Mouse (Mus musculus): Measurements from ENCODE around the gene Rai14. TPM values are rescaled to one million over a fixed set of nuclear protein-coding genes. Genes with fewer than 3 reads are reported as not detected.
A peak's percentile ranks its signal among the peaks of the same experiment; 100 is the strongest.

Rai14 gene
- polyA plus RNA-seq, 1 experiment from 2014 or later = 4.6 TPM

DNA sequence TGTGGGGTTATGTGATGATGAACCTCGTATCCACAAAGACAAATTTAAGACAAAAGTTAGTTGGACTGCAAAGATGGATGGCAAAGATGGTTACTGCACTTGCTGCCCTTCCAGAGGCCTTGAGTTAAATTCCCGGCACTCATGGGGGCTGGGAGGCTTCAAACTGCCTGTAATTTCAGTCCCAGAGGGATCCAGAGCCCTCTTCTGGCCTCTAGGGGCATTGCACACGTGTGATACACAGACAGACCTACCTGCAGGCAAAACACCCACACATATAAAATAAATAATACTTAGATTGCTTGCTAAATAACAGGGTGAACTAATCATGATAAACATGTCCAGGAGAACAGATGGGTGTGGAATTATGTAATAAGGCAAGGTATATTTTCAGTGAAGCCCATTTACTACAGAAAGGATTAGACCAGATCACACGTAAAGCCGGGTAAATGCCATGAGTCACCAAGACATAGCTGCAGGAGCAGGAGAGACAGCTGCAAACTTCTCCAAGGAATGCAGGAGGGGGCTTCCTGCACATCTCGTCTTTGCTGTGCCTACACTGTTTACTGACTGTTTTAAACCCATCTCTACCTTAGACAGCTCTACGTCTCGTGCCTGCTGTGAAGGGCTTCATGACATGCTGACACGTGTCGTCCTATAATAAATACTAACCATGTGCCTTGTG, 5.7 kb downstream of the Rai14 start:
- Histone ChIP-seq H3K4me2 (no peak overlapping the region), H3K4me1 (replicated peaks) (peaks cover 6% of the 10 kb centered on the region; the same call in 1 of the 2 replicates), H3K4me3 (replicated peaks) (no peak overlapping the region), H3K36me3 (replicated peaks) (no peaks in the 10 kb centered on the region), H3K27ac (replicated peaks) (no peak overlapping the region), H3K9ac (no peak overlapping the region), H3K9me3 (replicated peaks) (no peaks in the 10 kb centered on the region), H3K27me3 (peaks cover 16% of the 10 kb centered on the region)
- no peak for ATAC-seq (ENCODE audit: insufficient read depth)
- WGBS (ENCODE audit: insufficient replicate concordance) = 71% methylated on average over 10 of the region's 10 CpGs

DNA sequence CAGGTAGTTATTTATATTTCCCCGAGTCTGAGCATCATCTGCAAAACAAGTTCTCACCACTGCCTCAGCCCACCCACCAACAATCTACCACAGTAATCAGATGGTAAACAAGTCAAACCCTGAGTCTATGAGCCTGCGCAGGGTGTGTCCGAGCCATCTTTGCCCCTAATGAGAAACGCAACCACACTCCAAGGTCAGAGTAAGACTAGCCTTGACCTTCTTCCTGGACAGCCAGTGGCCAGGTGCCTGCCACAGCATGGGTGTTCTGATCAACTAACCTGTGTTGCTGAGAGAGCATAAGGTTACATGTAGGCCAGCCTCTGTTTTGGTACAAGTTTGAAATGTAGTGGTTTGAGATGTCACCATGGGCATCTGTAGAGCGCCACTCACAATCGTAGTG, 7.3 kb downstream of the Rai14 start:
- H3K4me1 ChIP-seq (replicated peaks) = no peaks in the 10 kb centered on the region; the same call in 1 of the 2 replicates
- no peaks in the 10 kb centered on the region for H3K9me3 ChIP-seq (replicated peaks)
- H3K9ac ChIP-seq = no peak overlapping the region
- H3K4me3 ChIP-seq (replicated peaks) = no peak overlapping the region
- ATAC-seq (ENCODE audit: insufficient read depth) = no peak
- WGBS (ENCODE audit: insufficient replicate concordance) = 75% methylated on average over 6 of the region's 6 CpGs
- H3K4me2 ChIP-seq = no peak overlapping the region
- H3K36me3 ChIP-seq (replicated peaks) = no peaks in the 10 kb centered on the region
- H3K27me3 ChIP-seq = no peaks in the 10 kb centered on the region
- no peak overlapping the region for H3K27ac ChIP-seq (replicated peaks)

DNA sequence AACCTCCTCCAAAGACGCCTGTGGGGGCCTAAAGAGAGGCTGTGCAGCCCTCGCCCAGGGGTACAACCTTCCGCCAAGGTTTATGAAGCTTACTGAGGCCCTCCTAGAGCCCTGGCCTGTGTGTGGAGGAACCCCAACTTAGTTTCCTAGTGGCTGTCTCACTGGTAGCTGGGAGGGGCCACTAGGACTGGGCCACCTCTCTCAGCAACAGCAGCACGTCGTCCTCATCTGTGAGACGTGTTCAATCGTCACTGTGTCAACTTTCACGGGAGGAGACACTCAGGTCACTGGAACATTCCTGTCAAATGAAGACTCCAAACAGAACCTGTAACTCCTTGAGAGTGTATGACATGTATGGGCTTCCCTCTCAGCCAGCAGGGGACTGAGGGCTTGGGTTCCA, 8.0 kb downstream of the Rai14 start:
- Histone ChIP-seq H3K9me3 (replicated peaks) (no peaks in the 10 kb centered on the region), H3K9ac (no peak overlapping the region), H3K4me3 (replicated peaks) (no peak overlapping the region), H3K4me2 (no peak overlapping the region), H3K27me3 (no peaks in the 10 kb centered on the region), H3K27ac (replicated peaks) (no peak overlapping the region), H3K4me1 (replicated peaks) (no peaks in the 10 kb centered on the region), H3K36me3 (replicated peaks) (no peaks in the 10 kb centered on the region)
- no peak for ATAC-seq (ENCODE audit: insufficient read depth)
- WGBS (ENCODE audit: insufficient replicate concordance) = 69% methylated on average over 8 of the region's 8 CpGs

DNA sequence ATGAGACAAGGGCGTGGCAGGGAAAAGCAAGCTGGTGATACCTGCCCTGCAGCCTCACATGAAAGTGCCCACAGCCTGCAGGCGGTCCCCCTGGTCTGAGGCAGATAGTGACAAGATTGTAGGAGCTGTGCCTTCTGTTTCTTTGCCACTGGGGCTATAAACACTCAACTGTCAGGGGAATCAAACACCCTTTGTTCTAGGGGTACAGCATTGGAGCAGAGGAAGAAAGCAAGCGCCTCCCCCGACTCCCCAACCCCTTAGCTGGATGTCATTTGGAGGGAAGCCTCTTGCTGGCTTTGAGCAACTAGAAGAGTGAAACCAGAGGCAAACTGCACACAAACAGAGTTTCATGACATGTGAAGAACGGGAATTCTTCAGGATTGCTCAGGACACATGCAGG, 8.7 kb downstream of the Rai14 start:
- H3K36me3 ChIP-seq (replicated peaks) = no peaks in the 10 kb centered on the region
- no peaks in the 10 kb centered on the region for H3K27me3 ChIP-seq
- ATAC-seq (ENCODE audit: insufficient read depth) = no peak
- 59% methylated on average over 5 of the region's 5 CpGs for WGBS (ENCODE audit: insufficient replicate concordance)
- no peak overlapping the region for H3K4me2 ChIP-seq
- H3K4me1 ChIP-seq (replicated peaks) = no peaks in the 10 kb centered on the region
- no peak overlapping the region for H3K4me3 ChIP-seq (replicated peaks)
- H3K9me3 ChIP-seq (replicated peaks) = no peaks in the 10 kb centered on the region
- H3K9ac ChIP-seq = no peak overlapping the region
- no peak overlapping the region for H3K27ac ChIP-seq (replicated peaks)

DNA sequence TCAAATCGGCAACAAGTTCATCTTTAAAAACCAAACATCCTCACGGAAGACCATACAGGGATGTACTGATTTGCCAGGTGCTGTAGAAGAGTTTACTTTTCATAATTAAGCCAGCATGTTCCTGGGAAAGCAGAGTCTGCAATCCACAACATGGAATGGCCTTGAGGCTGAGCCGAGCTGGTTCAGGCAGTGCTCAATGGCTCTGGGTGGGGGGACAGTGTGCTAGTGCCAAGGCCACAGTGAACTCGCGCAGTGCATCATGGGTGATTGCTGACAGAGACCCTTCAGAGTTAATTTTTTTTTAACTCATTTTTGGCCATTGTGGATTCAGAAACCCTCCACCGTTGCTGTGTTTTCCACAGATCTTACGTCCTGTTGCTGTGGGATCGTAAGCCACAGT, 10.1 kb downstream of the Rai14 start:
- Histone ChIP-seq H3K27me3 (no peaks in the 10 kb centered on the region), H3K9ac (no peak overlapping the region), H3K4me3 (replicated peaks) (no peak overlapping the region), H3K9me3 (replicated peaks) (no peaks in the 10 kb centered on the region), H3K4me2 (no peak overlapping the region), H3K27ac (replicated peaks) (no peak overlapping the region), H3K4me1 (replicated peaks) (no peaks in the 10 kb centered on the region), H3K36me3 (replicated peaks) (no peaks in the 10 kb centered on the region)
- 81% methylated on average over 8 of the region's 8 CpGs for WGBS (ENCODE audit: insufficient replicate concordance)
- no peak for ATAC-seq (ENCODE audit: insufficient read depth)

DNA sequence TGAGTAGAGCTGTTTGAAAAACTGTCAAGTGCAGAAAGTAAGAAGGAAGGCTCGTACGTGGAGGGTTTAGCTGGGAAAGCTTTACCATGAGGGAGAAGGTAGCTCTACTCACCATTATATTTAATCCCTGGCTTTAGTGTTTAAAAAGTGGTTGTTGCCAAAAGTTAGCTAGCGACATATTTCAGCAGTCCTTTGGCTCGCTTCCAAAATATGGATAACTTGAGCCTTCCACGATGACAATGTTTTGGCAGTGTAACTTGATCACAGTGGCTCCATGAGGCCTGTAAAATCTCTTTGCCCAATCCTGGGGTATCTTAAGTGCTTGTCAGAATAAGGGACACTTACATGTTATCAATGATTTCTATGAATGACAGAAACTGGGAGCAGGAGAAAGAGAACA, 12.9 kb downstream of the Rai14 start:
- Histone ChIP-seq H3K36me3 (replicated peaks) (no peaks in the 10 kb centered on the region), H3K27me3 (no peaks in the 10 kb centered on the region), H3K9me3 (replicated peaks) (no peaks in the 10 kb centered on the region), H3K9ac (no peak overlapping the region), H3K4me3 (replicated peaks) (no peak overlapping the region), H3K4me1 (replicated peaks) (no peaks in the 10 kb centered on the region), H3K4me2 (no peak overlapping the region), H3K27ac (replicated peaks) (no peak overlapping the region)
- 68% methylated on average over 5 of the region's 5 CpGs for WGBS (ENCODE audit: insufficient replicate concordance)
- no peak for ATAC-seq (ENCODE audit: insufficient read depth)

DNA sequence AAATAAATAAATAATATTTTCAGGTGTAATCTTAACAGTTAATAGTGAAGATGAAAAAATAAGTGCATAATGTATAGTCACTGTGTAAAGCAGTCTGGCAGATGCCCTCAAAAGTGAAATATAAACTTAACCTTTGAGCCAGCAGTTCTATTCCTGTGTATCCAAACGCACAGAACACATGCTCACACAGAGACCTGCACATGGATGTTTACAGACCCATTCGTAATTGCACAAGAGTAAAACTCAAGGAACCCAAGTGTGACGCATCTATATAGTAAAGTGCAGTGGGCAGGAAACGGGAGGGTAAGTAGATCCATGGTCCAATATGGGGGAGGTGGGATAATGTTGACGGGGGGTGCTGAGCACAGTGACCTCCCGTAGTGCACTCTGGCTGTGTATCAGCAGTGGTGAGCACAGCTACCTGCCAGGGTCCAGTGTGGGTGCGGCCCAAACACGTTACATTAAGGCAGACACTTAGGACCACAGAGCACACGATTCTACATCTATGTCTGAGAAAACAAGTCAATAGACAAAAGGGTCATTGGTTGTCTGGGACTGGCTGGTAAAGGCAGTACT, 13.4 kb downstream of the Rai14 start:
- H3K4me2 ChIP-seq = no peak overlapping the region
- no peaks in the 10 kb centered on the region for H3K27me3 ChIP-seq
- H3K4me3 ChIP-seq (replicated peaks) = no peak overlapping the region
- 0 out of 2 replicates have a peak, but pooled peaks have one; percentile 28 for ATAC-seq (ENCODE audit: insufficient read depth)
- no peak overlapping the region for H3K9ac ChIP-seq
- no peak overlapping the region for H3K27ac ChIP-seq (replicated peaks)
- no peaks in the 10 kb centered on the region for H3K4me1 ChIP-seq (replicated peaks)
- no peaks in the 10 kb centered on the region for H3K36me3 ChIP-seq (replicated peaks)
- H3K9me3 ChIP-seq (replicated peaks) = no peaks in the 10 kb centered on the region
- 69% methylated on average over 9 of the region's 9 CpGs for WGBS (ENCODE audit: insufficient replicate concordance)

DNA sequence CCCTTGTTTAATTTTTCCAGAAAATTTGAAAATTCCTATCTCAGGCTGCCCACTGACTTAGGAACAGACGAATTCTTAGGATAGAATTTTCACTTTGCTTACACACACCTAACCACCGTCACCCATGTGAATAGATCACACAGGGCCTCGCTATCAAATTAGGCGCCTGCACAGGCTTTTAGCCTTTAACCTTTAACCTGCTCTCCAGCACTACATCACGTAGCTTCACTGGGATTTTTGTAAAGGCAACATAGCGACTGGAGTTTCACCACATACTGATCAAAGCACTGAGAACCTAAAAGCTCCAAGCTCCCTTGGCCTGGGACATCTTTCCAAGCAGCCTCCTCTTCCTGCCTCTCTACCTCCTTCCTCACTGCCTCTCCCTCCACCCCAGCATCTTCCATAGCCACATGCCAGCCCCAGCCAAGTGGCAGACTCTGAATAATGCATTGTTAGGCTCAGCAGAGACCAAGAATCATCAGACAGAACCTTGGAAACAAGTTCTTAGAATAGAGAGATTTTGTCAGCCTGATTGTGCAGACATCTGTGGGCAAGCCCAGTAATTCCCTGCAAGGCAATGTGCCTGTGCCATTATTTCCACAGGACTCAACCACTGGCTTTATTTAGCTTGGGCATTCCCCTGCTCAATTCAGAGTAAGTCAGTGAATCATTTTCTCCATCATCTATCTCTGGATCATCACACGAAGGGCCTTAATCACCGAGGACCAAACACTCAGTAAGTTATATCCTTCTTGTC, 17.8 kb downstream of the Rai14 start:
- no peaks in the 10 kb centered on the region for H3K4me1 ChIP-seq (replicated peaks)
- H3K9ac ChIP-seq = no peak overlapping the region
- no peak overlapping the region for H3K4me2 ChIP-seq
- H3K27me3 ChIP-seq = no peaks in the 10 kb centered on the region
- H3K4me3 ChIP-seq (replicated peaks) = no peak overlapping the region
- no peaks in the 10 kb centered on the region for H3K36me3 ChIP-seq (replicated peaks)
- H3K27ac ChIP-seq (replicated peaks) = no peak overlapping the region
- WGBS (ENCODE audit: insufficient replicate concordance) = 58% methylated on average over 8 of the region's 8 CpGs
- no peaks in the 10 kb centered on the region for H3K9me3 ChIP-seq (replicated peaks)
- peak; percentile 34; the same call in 1 of the 2 replicates for ATAC-seq (ENCODE audit: insufficient read depth)

DNA sequence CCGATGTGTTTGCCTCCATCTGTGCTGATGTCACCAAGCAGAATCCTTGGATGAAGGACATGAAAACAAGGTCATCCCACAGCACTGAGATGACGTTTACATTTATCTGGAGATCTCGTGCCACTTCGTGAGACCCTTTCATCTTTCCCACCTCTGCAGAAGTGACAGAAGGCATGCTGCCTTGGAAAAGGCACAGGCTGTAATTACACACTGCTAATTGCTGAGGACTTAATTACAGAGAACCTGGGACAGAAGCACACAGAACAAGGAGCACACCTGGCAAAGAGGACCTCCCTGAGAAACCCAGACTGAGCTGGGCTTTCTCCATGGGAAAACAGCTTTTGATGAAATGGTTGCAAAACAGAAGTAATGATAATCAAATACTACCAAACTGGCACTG, 21.8 kb downstream of the Rai14 start:
- no peak for ATAC-seq (ENCODE audit: insufficient read depth)
- Histone ChIP-seq H3K4me2 (no peak overlapping the region), H3K9ac (no peak overlapping the region), H3K4me3 (replicated peaks) (no peak overlapping the region), H3K27ac (replicated peaks) (no peak overlapping the region), H3K9me3 (replicated peaks) (no peaks in the 10 kb centered on the region), H3K27me3 (no peaks in the 10 kb centered on the region), H3K36me3 (replicated peaks) (no peaks in the 10 kb centered on the region), H3K4me1 (replicated peaks) (0 out of 2 replicates have a peak, but pooled peaks cover 3% of the 10 kb centered on the region)
- 59% methylated on average over 4 of the region's 4 CpGs for WGBS (ENCODE audit: insufficient replicate concordance)

DNA sequence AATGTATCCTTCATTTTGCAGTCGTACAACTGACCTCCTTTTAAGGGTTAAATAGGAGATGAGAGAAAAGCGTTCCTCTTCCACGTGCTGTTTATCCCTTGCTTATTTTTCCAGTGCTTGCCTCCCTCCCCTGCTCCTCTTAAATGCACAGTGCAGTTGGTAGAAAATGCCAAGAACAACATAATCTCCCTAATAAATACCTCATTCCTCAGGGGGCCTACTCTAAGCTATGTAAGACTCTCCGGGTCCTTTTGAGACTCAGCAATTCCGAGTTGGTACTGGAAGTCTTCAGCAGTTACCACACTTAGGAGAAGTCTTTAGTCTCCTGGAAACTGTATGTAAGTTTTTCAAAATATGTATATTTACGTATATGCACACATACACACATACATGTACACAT, 22.9 kb downstream of the Rai14 start:
- Histone ChIP-seq H3K4me1 (replicated peaks) (0 out of 2 replicates have a peak, but pooled peaks cover 6% of the 10 kb centered on the region), H3K4me2 (no peak overlapping the region), H3K9ac (no peak overlapping the region), H3K27me3 (no peaks in the 10 kb centered on the region), H3K4me3 (replicated peaks) (no peak overlapping the region), H3K9me3 (replicated peaks) (no peaks in the 10 kb centered on the region), H3K27ac (replicated peaks) (peak overlapping the region; percentile 72; the same call in 1 of the 2 replicates), H3K36me3 (replicated peaks) (no peaks in the 10 kb centered on the region)
- no peak for ATAC-seq (ENCODE audit: insufficient read depth)
- WGBS (ENCODE audit: insufficient replicate concordance) = 55% methylated on average over 6 of the region's 6 CpGs

DNA sequence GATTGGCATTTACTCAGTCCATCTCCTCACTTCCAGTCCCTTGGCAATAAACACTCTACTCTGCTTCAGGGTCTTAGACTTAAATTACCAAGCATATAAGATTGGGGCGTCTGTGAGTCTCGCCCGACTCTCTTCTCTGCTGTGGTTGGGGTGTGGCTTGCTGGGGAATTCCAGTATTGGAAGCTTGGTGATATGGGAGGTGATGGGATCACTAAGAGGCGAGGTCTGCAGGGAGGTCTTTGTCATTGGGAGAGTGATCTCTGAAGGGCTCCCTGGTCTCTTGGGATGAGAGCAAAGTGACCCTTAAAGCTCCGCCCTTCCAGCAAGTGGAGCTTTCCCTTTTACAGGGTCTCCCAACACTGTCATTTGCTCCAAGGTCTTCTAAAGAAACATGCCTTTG, 23.5 kb downstream of the Rai14 start:
- Histone ChIP-seq H3K9ac (no peak overlapping the region), H3K4me1 (replicated peaks) (peaks cover 10% of the 10 kb centered on the region; the same call in 1 of the 2 replicates), H3K36me3 (replicated peaks) (no peaks in the 10 kb centered on the region), H3K27ac (replicated peaks) (peak overlapping the region; percentile 72), H3K27me3 (no peaks in the 10 kb centered on the region), H3K4me3 (replicated peaks) (no peak overlapping the region), H3K9me3 (replicated peaks) (no peaks in the 10 kb centered on the region), H3K4me2 (0 out of 2 replicates have a peak overlapping the region, but pooled peaks have one; percentile 13)
- ATAC-seq (ENCODE audit: insufficient read depth) = no peak
- 64% methylated on average over 5 of the region's 5 CpGs for WGBS (ENCODE audit: insufficient replicate concordance)
